Mouse (Mus musculus) thymus, postnatal 36 days (tissue): ENCODE data around the gene Trafd1.

Source experiments
- DNase-seq, 2 experiments: peaks; one replicate each; pipeline ENCODE4 v3.0.0; 2022; ENCODE audit warnings: mixed read lengths in 2 of 2

Trafd1 gene

GRCm38 (mm10) chr5:121385461-121386119, at the start of gene Trafd1:
Trafd1 (minus strand) TSS chr5:121385632.
- peak; percentile 84 to 92 for DNase-seq

GRCm38 (mm10) chr5:121428954-121429353, 43.5 kb upstream of the Trafd1 start:
- no peak for DNase-seq

- no peak for DNase-seq
These were observed 37.9 kb upstream of the Trafd1 start for GRCm38 (mm10) chr5:121423297-121423696.

- DNase-seq, result no peak
These were observed 37.4 kb upstream of the Trafd1 start for GRCm38 (mm10) chr5:121422787-121423186.

- DNase-seq, result no peak
These were observed 35.3 kb upstream of the Trafd1 start for GRCm38 (mm10) chr5:121420721-121421120.

GRCm38 (mm10) chr5:121410975-121411374, 25.5 kb upstream of the Trafd1 start:
- DNase-seq, result no peak

GRCm38 (mm10) chr5:121407856-121408255, 22.4 kb upstream of the Trafd1 start:
- no peak for DNase-seq

GRCm38 (mm10) chr5:121400849-121401248, 15.4 kb upstream of the Trafd1 start:
- DNase-seq, result no peak

GRCm38 (mm10) chr5:121400064-121400463, 14.6 kb upstream of the Trafd1 start:
- DNase-seq, result no peak

GRCm38 (mm10) chr5:121399540-121399939, 14.1 kb upstream of the Trafd1 start:
- no peak for DNase-seq

GRCm38 (mm10) chr5:121398965-121399462, 13.6 kb upstream of the Trafd1 start:
- DNase-seq, result no peak

GRCm38 (mm10) chr5:121398146-121398964, 12.9 kb upstream of the Trafd1 start:
- DNase-seq, result no peak

GRCm38 (mm10) chr5:121397187-121398145, 12.0 kb upstream of the Trafd1 start, which contains the start of gene Naa25:
Naa25 (plus strand) TSS chr5:121397936.
- DNase-seq, result peak; percentile 92 to 96

- DNase-seq, result no peak
These were observed 10.2 kb upstream of the Trafd1 start for GRCm38 (mm10) chr5:121395621-121396020.

- no peak for DNase-seq
These were observed 8.0 kb upstream of the Trafd1 start for GRCm38 (mm10) chr5:121393402-121393801.

- no peak for DNase-seq
These were observed 7.4 kb upstream of the Trafd1 start for GRCm38 (mm10) chr5:121392667-121393380.

- no peak for DNase-seq
These were observed 4.3 kb upstream of the Trafd1 start for GRCm38 (mm10) chr5:121389691-121390090.

- DNase-seq, result no peak
These were observed 3.7 kb upstream of the Trafd1 start for GRCm38 (mm10) chr5:121389106-121389505.

GRCm38 (mm10) chr5:121387126-121387525, 1.7 kb upstream of the Trafd1 start:
- no peak for DNase-seq

- no peak for DNase-seq
These were observed 883 bp upstream of the Trafd1 start for GRCm38 (mm10) chr5:121386120-121386909.
